Mouse (Mus musculus): ENCODE data around the gene Caln1.

Gene Caln1

GRCm38 (mm10) chr5:130369237-130369636 lies at the start of gene Caln1:
Gene Caln1 (plus strand): TSS chr5:130369455.
- DNase-seq (ENCODE audit: low spot score in 2 of 2) = no peak

GRCm38 (mm10) chr5:130319783-130320182 lies 49.5 kb upstream of the Caln1 start:
- no peak for DNase-seq (ENCODE audit: low spot score in 2 of 2)

GRCm38 (mm10) chr5:130320485-130320884 lies 48.8 kb upstream of the Caln1 start:
- DNase-seq (ENCODE audit: low spot score in 2 of 2) = peak in 1 of 2 experiments; percentile 4

- no peak for DNase-seq (ENCODE audit: low spot score in 2 of 2)
Measured at GRCm38 (mm10) chr5:130325486-130325885, 43.8 kb upstream of the Caln1 start.

- no peak for DNase-seq (ENCODE audit: low spot score in 2 of 2)
Measured at GRCm38 (mm10) chr5:130327615-130328263, 41.5 kb upstream of the Caln1 start.

GRCm38 (mm10) chr5:130328366-130328765 lies 40.9 kb upstream of the Caln1 start:
- no peak for DNase-seq (ENCODE audit: low spot score in 2 of 2)

GRCm38 (mm10) chr5:130329889-130330288 lies 39.4 kb upstream of the Caln1 start:
- DNase-seq (ENCODE audit: low spot score in 2 of 2) = no peak

GRCm38 (mm10) chr5:130330801-130331200 lies 38.5 kb upstream of the Caln1 start:
- no peak for DNase-seq (ENCODE audit: low spot score in 2 of 2)

- DNase-seq (ENCODE audit: low spot score in 2 of 2) = no peak
Measured at GRCm38 (mm10) chr5:130331206-130331605, 38.0 kb upstream of the Caln1 start.

- no peak for DNase-seq (ENCODE audit: low spot score in 2 of 2)
Measured at GRCm38 (mm10) chr5:130333566-130333965, 35.7 kb upstream of the Caln1 start.

GRCm38 (mm10) chr5:130333971-130334370 lies 35.3 kb upstream of the Caln1 start:
- DNase-seq (ENCODE audit: low spot score in 2 of 2) = no peak

GRCm38 (mm10) chr5:130335462-130335861 lies 33.8 kb upstream of the Caln1 start:
- DNase-seq (ENCODE audit: low spot score in 2 of 2) = no peak

GRCm38 (mm10) chr5:130340656-130341055 lies 28.6 kb upstream of the Caln1 start:
- no peak for DNase-seq (ENCODE audit: low spot score in 2 of 2)

- no peak for DNase-seq (ENCODE audit: low spot score in 2 of 2)
Measured at GRCm38 (mm10) chr5:130344999-130345398, 24.3 kb upstream of the Caln1 start.

GRCm38 (mm10) chr5:130345871-130346270 lies 23.4 kb upstream of the Caln1 start:
- no peak for DNase-seq (ENCODE audit: low spot score in 2 of 2)

- no peak for DNase-seq (ENCODE audit: low spot score in 2 of 2)
Measured at GRCm38 (mm10) chr5:130355223-130355622, 14.0 kb upstream of the Caln1 start.

- DNase-seq (ENCODE audit: low spot score in 2 of 2) = no peak
Measured at GRCm38 (mm10) chr5:130363111-130363510, 6.1 kb upstream of the Caln1 start.

GRCm38 (mm10) chr5:130363773-130364172 lies 5.5 kb upstream of the Caln1 start:
- no peak for DNase-seq (ENCODE audit: low spot score in 2 of 2)

- no peak for DNase-seq (ENCODE audit: low spot score in 2 of 2)
Measured at GRCm38 (mm10) chr5:130368236-130368635, 1.0 kb upstream of the Caln1 start.

- no peak for DNase-seq (ENCODE audit: low spot score in 2 of 2)
Measured at GRCm38 (mm10) chr5:130375411-130375810, 6.2 kb downstream of the Caln1 start.

- no peak for DNase-seq (ENCODE audit: low spot score in 2 of 2)
Measured at GRCm38 (mm10) chr5:130384222-130384912, 15.1 kb downstream of the Caln1 start, which contains the start of gene A330070K13Rik. Gene A330070K13Rik (minus strand): TSS chr5:130384631.

GRCm38 (mm10) chr5:130386418-130386817 lies 17.2 kb downstream of the Caln1 start:
- DNase-seq (ENCODE audit: low spot score in 2 of 2) = no peak

GRCm38 (mm10) chr5:130393618-130394355 lies 24.5 kb downstream of the Caln1 start:
- DNase-seq (ENCODE audit: low spot score in 2 of 2) = no peak
